Mouse (Mus musculus) embryonic facial prominence, embryonic 15.5 days (tissue): ENCODE measurements around the gene Aqr. TPM values are rescaled to one million over a fixed set of nuclear protein-coding genes. Genes with fewer than 3 reads are reported as not detected.

Source experiments
- ATAC-seq: fragments of 200-750 bp; cut with Nextera tagmentation; 2 replicates; pipeline ENCODE4 v1.8.0; 2017; ENCODE audit warnings: low read depth, moderate TSS enrichment; ENCODE audit not compliant: insufficient number of reproducible peaks, low FRiP score, low TSS enrichment
- H3K27ac ChIP-seq: fragments of 300-500 bp; sonication (generic); replicated peaks from 2 replicates; pipeline ENCODE4 v1.5.1; 2015; ENCODE audit warnings: mild to moderate bottlenecking, inconsistent platforms
- H3K27me3 ChIP-seq: fragments of 300-500 bp; sonication (generic); 2 replicates; pipeline ENCODE4 v1.6.1; 2015; ENCODE audit warnings: inconsistent platforms
- H3K36me3 ChIP-seq: fragments of 300-500 bp; sonication (generic); 2 replicates; pipeline ENCODE4 v1.6.1; 2015; ENCODE audit warnings: mild to moderate bottlenecking, inconsistent platforms
- H3K4me1 ChIP-seq: fragments of 300-500 bp; sonication (generic); 2 replicates; pipeline ENCODE4 v1.6.1; 2015; ENCODE audit warnings: inconsistent platforms
- H3K4me2 ChIP-seq: fragments of 300-500 bp; sonication (generic); replicated peaks from 2 replicates; pipeline ENCODE4 v1.6.1; 2015; ENCODE audit warnings: mild to moderate bottlenecking, inconsistent platforms
- H3K4me3 ChIP-seq: fragments of 300-500 bp; sonication (generic); replicated peaks from 2 replicates; pipeline ENCODE4 v1.5.1; 2015; ENCODE audit warnings: mild to moderate bottlenecking, inconsistent platforms
- H3K9ac ChIP-seq: fragments of 300-500 bp; sonication (generic); 2 replicates; pipeline ENCODE4 v1.6.1; 2015; ENCODE audit warnings: inconsistent platforms
- H3K9me3 ChIP-seq: fragments of 300-500 bp; sonication (generic); replicated peaks from 2 replicates; pipeline ENCODE4 v1.6.1; 2016; ENCODE audit warnings: inconsistent platforms
- WGBS: fragments of 180-500 bp; shearing (Covaris S2); methylation state at CpG from one replicate; pipeline ENCODE4 v1.1.7; 2015; 5-methylcytosine and 5-hydroxymethylcytosine counted together
- polyA plus RNA-seq: library from polyadenylated mRNA; unstranded; fragments of >200 nt; fragmentation: Nextera tagmentation; extraction: Ambion mirVana; gene quantifications from 2 replicates; pipeline ENCODE4 v1.2.1, GENCODE M21; 2015

Gene Aqr
- polyA plus RNA-seq, 1 experiment from 2014 or later = 40.5 TPM

DNA sequence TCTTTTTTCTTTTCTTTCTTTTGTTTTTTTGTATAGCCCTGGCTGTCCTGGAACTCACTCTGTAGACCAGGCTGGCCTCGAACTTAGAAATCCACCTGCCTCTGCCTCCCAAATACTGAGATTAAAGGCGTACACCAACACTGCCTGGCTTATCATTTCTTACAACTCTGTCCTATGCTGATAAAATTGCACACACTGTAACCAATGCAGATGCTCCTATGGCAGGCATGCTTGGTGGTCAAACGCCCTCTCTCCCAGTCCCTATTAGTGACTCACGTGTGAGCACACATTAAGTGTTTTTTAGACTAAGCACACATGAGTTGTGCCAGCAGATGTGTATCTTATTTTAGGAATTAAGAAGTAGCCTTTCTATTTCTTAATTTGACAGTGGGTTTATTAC lies 53.5 kb downstream of the Aqr start:
- Histone ChIP-seq H3K27me3 (no peaks in the 10 kb centered on the region), H3K4me2 (no peak overlapping the region), H3K4me1 (no peaks in the 10 kb centered on the region), H3K36me3 (peaks cover 55% of the 10 kb centered on the region), H3K4me3 (no peak overlapping the region), H3K9ac (no peak overlapping the region), H3K27ac (no peak overlapping the region), H3K9me3 (no peaks in the 10 kb centered on the region)
- WGBS = 92% methylated on average over 4 of the region's 4 CpGs
- ATAC-seq = no peak

DNA sequence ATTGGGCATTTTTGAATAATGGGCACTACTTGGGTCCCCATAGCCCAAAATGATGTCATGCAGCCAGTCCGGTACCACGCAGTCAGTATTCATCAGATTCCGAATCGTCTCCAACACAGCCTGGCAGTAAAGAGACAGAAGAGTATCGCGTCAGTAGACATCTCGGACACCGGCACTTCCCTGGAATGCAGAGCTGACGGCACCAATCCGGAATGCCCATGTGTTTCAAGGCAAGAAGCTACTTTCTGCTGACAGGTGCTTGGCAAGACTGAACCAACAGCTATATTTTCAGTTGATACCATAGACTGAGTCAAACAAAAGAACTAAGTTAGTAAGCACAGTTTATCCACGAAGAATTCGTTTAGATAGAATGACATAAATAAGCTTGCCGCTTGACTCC lies 56.2 kb downstream of the Aqr start:
- Histone ChIP-seq H3K4me3 (no peak overlapping the region), H3K9ac (no peak overlapping the region), H3K36me3 (peaks cover 67% of the 10 kb centered on the region), H3K27me3 (no peaks in the 10 kb centered on the region), H3K9me3 (no peaks in the 10 kb centered on the region), H3K4me1 (no peaks in the 10 kb centered on the region), H3K4me2 (no peak overlapping the region), H3K27ac (no peak overlapping the region)
- ATAC-seq = no peak
- 93% methylated on average over 13 of the region's 13 CpGs for WGBS

DNA sequence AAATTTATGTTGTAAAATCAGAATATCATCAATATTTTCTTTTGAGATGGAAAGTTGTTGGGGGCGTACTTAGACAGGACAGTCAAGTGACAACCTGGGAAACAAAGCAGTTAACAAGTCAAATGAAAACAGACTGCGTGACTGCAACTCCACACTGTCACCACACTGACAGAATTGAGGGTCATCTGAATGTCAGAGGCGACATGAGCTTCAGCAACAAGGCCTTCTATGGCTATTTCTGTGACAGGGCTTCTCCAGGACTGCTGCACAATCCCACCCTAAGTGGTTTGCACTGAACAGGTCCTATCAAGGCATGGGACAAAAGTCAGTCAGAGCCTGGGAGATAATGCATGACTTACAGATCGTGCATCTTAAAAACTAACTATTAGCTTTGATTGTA lies 63.5 kb downstream of the Aqr start:
- Histone ChIP-seq H3K9me3 (no peaks in the 10 kb centered on the region), H3K36me3 (peaks cover 71% of the 10 kb centered on the region), H3K4me3 (no peak overlapping the region), H3K4me1 (no peaks in the 10 kb centered on the region), H3K27ac (no peak overlapping the region), H3K4me2 (no peak overlapping the region), H3K9ac (no peak overlapping the region), H3K27me3 (no peaks in the 10 kb centered on the region)
- WGBS = 87% methylated on average over 4 of the region's 4 CpGs
- no peak for ATAC-seq

DNA sequence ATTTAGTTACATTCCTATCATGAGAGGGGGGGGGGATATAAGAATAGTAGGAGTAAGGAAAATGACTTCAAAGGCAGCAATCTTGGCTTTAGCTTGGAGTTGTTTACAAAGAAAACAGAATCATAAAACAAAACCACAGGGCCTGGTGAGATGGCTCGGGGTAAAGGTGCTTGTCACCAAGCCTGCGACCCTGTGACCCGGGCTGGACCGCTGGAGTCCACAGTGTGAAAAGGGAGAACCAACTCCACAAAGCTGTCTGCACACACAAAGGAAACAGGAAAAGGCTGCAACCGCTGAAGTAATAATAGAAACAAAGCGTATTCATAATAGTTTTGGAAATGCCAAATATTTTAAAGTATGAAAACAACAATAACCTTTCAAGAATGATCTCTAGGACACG lies 67.4 kb downstream of the Aqr start:
- peaks cover 56% of the 10 kb centered on the region for H3K36me3 ChIP-seq
- H3K27ac ChIP-seq = no peak overlapping the region
- H3K9me3 ChIP-seq = no peaks in the 10 kb centered on the region
- H3K4me2 ChIP-seq = no peak overlapping the region
- ATAC-seq = no peak
- WGBS = 82% methylated on average over 7 of the region's 7 CpGs
- no peak overlapping the region for H3K9ac ChIP-seq
- H3K4me3 ChIP-seq = no peak overlapping the region
- H3K4me1 ChIP-seq = no peaks in the 10 kb centered on the region
- H3K27me3 ChIP-seq = no peaks in the 10 kb centered on the region

DNA sequence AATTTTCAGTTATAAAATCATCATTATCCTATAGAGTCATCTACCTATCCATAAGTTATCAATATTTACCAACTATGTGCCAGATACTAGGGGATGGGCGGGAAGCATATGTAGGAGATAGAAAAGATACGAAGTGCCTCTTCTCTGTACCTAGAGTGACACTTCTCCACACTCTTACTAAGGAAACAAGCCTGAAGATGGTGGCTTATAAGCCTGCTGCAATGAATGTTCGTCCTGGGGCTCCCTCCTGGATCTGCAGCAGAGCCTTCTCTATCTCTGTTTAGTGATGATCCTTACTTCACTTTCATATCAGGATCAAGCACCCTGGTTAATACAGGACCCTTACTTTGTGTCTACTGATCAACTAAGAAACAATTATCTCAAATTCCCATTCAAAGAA lies 69.2 kb downstream of the Aqr start:
- ATAC-seq = no peak
- Histone ChIP-seq H3K9me3 (no peaks in the 10 kb centered on the region), H3K4me1 (no peaks in the 10 kb centered on the region), H3K36me3 (peaks cover 62% of the 10 kb centered on the region), H3K27ac (no peak overlapping the region), H3K4me3 (no peak overlapping the region), H3K27me3 (no peaks in the 10 kb centered on the region), H3K4me2 (no peak overlapping the region), H3K9ac (no peak overlapping the region)
- 87% methylated on average over 3 of the region's 3 CpGs for WGBS

DNA sequence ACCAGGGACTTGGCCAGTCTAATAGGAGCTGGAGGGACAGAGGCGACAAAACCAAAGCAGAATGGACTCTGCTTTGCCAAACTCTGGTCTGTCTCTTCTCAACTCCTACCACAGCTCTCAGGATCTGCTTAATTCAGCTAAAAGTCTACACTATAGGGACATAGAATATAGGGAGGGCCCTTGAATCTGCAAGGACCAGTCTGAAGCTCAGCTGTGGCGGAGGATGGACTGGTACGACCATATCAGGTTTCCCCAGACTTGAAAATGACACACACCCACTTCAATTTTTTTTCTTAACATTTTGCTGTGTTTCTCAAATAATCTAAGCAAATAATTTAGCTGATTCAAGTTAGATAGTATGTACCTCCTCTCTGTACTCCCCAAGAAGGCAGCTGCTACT lies 69.6 kb downstream of the Aqr start:
- Histone ChIP-seq H3K9me3 (no peaks in the 10 kb centered on the region), H3K9ac (no peak overlapping the region), H3K4me1 (no peaks in the 10 kb centered on the region), H3K4me3 (no peak overlapping the region), H3K4me2 (no peak overlapping the region), H3K36me3 (peaks cover 62% of the 10 kb centered on the region), H3K27me3 (no peaks in the 10 kb centered on the region), H3K27ac (no peak overlapping the region)
- 85% methylated on average over 3 of the region's 3 CpGs for WGBS
- no peak for ATAC-seq

DNA sequence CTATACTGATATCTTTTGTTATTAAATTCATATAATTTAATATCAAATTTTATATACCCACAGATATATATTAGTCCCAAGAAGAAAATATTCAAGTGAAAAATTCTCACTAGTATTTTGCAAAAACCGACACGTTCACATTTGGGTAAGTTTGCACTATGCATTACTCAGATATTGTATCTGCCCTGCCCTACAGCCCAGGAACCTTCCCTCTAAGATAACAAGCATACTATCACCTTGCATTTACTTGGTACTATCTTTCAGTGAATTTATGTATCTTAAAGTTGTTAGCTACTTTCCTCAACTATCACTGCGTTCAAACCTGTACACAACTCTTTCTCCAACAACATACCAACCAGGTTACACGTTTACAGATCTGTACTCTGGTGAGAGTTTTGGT lies 71.3 kb downstream of the Aqr start:
- H3K9ac ChIP-seq = no peak overlapping the region
- no peak overlapping the region for H3K4me2 ChIP-seq
- no peaks in the 10 kb centered on the region for H3K4me1 ChIP-seq
- no peak for ATAC-seq
- H3K4me3 ChIP-seq = no peak overlapping the region
- 93% methylated on average over 4 of the region's 4 CpGs for WGBS
- H3K9me3 ChIP-seq = no peaks in the 10 kb centered on the region
- H3K36me3 ChIP-seq = peaks cover 55% of the 10 kb centered on the region
- no peaks in the 10 kb centered on the region for H3K27me3 ChIP-seq
- no peak overlapping the region for H3K27ac ChIP-seq

DNA sequence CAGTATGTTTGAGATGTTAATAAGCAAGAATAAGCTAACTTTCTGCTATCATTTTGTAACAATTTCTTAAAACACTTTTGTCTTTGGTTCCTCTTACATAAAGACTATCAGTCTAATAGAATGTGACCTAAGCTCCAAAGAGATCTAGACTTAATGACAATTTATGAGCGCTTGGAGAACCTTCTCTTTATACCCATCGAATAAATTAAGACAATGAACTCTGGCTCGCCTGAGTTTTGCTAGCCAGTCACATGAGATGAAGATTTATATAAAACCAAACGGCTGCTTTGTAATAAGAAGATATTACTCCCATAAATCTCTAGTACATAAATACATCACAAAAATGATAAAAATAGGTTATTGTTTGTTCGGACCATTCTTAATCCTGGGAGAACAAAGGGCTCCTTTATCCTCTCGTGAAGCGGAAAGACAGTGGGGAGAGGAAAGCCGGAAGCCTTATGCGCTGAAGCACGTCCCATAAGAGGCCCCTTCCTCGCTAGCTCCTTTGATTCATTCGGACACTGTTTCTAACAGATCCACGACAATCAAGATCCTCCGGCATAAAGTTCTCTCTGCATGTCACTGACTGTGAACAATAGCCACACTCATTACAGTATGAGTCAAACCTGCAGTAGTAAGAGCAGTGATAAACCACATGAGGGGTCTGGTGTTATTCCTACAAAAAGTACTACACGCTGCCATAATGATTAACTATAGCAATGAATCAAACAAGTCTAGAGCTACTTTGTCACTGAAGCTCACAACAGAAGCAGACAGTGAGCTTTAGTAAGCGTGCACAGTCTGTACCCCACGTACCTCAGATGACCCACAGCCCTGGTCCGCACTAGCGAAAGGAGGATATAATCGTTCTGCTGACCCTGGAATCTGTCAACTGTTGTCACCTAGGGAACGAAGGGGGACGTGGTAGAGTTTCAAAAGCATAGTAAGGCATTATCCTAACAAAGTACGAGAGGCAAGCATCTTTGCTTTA lies 79.2 kb downstream of the Aqr start:
- no peak overlapping the region for H3K9ac ChIP-seq
- 66% methylated on average over 23 of the region's 23 CpGs for WGBS
- no peaks in the 10 kb centered on the region for H3K4me1 ChIP-seq
- H3K9me3 ChIP-seq = no peaks in the 10 kb centered on the region
- no peak overlapping the region for H3K4me3 ChIP-seq
- H3K27me3 ChIP-seq = no peaks in the 10 kb centered on the region
- H3K4me2 ChIP-seq = no peak overlapping the region
- ATAC-seq = no peak
- H3K36me3 ChIP-seq = peaks cover 69% of the 10 kb centered on the region
- H3K27ac ChIP-seq = no peak overlapping the region

DNA sequence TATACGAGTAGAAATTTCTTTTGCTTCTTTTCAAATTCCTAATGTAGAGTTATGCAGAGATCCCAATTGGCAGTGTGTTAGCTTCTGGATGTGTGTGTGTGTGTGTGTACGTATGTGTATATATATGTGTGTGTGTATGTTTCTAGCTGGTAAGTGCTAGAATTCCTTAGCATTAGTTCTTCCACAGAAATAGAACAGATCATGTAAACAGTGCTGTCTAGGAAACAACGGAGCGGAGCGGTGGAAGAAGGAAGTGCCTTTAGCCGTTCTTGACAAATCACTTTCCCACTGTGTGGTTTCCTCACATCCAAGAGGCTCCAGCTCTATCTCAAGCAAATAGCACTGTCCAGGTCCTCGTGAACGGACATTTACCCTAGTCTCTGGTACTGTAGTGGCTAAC lies 80.4 kb downstream of the Aqr start:
- H3K9me3 ChIP-seq = no peaks in the 10 kb centered on the region
- 87% methylated on average over 8 of the region's 8 CpGs for WGBS
- H3K4me1 ChIP-seq = no peaks in the 10 kb centered on the region
- no peaks in the 10 kb centered on the region for H3K27me3 ChIP-seq
- H3K4me2 ChIP-seq = no peak overlapping the region
- peaks cover 73% of the 10 kb centered on the region for H3K36me3 ChIP-seq
- no peak for ATAC-seq
- no peak overlapping the region for H3K9ac ChIP-seq
- H3K4me3 ChIP-seq = no peak overlapping the region
- H3K27ac ChIP-seq = no peak overlapping the region

DNA sequence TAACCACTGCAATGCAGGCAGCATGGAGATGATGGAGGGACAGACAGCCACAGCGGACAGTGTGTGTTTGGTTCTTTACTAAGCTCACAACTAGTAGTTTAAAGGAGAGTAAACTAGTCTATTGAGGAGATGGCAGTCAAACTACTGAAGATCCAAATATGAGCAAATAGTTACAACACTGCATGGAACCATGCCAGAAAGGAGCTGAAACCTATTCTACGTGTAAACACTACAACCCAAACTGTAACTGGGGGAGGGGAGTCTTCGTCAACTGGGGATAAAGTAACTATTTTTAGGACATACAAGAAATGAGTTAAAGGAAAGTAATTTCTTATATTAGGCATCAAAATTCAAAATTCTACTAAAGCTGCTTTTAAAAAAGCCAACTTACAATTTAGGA lies 84.4 kb downstream of the Aqr start:
- Histone ChIP-seq H3K9me3 (no peaks in the 10 kb centered on the region), H3K36me3 (peaks cover 67% of the 10 kb centered on the region), H3K4me3 (no peak overlapping the region), H3K4me2 (no peak overlapping the region), H3K9ac (no peak overlapping the region), H3K27me3 (no peaks in the 10 kb centered on the region), H3K4me1 (no peaks in the 10 kb centered on the region), H3K27ac (no peak overlapping the region)
- WGBS = 77% methylated on average over 3 of the region's 3 CpGs
- no peak for ATAC-seq

DNA sequence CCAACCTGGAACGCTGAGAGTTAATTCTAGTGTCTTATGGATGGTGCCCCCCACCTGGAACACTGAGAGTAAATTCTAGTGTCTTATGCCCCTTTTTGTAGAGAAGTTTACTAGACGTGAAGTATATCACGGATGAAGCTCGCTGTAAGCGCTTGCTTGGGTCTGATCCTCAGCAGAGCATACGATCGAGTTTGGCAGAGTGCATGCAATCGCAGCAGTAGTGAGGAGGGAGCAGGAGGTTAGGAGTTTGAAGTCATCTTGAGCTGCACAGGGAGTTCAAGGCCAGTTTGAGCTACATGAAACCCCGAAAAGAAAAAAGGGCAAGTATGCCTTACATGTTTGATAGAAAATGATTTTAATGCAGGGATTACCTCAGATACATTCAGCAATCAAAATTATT lies 86.0 kb downstream of the Aqr start:
- WGBS = 92% methylated on average over 9 of the region's 9 CpGs
- no peak for ATAC-seq
- H3K27ac ChIP-seq = no peak overlapping the region
- H3K4me2 ChIP-seq = no peak overlapping the region
- no peak overlapping the region for H3K4me3 ChIP-seq
- no peaks in the 10 kb centered on the region for H3K27me3 ChIP-seq
- no peak overlapping the region for H3K9ac ChIP-seq
- H3K36me3 ChIP-seq = peaks cover 53% of the 10 kb centered on the region
- H3K9me3 ChIP-seq = no peaks in the 10 kb centered on the region
- H3K4me1 ChIP-seq = no peaks in the 10 kb centered on the region

DNA sequence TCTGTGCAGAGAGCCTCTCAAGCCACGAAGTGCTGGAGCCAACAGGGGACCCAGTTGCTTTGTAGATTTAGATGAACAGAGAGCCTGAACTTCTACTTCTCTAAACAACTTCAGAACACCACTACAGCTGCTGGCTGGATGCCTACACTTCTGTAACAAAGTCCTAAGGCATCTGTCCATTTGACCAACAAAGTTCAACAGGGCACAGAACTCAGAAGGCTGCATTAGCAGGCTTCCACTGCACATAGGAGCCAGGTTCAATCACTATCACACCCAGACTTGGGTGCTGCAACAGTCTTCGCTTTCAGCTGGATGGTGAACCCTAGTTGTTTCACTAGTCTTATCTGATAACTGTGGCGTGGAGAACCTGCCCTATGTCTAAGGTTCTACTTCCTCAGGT lies 87.0 kb downstream of the Aqr start:
- WGBS = 90% methylated on average over 3 of the region's 3 CpGs
- Histone ChIP-seq H3K9ac (no peak overlapping the region), H3K4me1 (no peaks in the 10 kb centered on the region), H3K27ac (no peak overlapping the region), H3K9me3 (no peaks in the 10 kb centered on the region), H3K4me3 (no peak overlapping the region), H3K27me3 (no peaks in the 10 kb centered on the region), H3K36me3 (peaks cover 46% of the 10 kb centered on the region), H3K4me2 (no peak overlapping the region)
- ATAC-seq = no peak
